Mouse (Mus musculus) lung, postnatal 0 days (tissue): ENCODE measurements at regions not wholly inside any gene's neighbourhood (a gene's known extent, or its start where the extent isn't known, plus 50 kb on each side); places are given as distances from the start of the nearest gene placed in this dataset.

Experiments used
- CTCF ChIP-seq: IDR thresholded peaks from 2 replicates; pipeline ENCODE4 v1.5.1; 2016; ENCODE audit warnings: antibody characterized with exemption, mild to moderate bottlenecking
- EP300 ChIP-seq: IDR thresholded peaks from 2 replicates; pipeline ENCODE4 v1.6.1; 2016; ENCODE audit warnings: antibody characterized with exemption, mild to moderate bottlenecking, control low read depth

DNA sequence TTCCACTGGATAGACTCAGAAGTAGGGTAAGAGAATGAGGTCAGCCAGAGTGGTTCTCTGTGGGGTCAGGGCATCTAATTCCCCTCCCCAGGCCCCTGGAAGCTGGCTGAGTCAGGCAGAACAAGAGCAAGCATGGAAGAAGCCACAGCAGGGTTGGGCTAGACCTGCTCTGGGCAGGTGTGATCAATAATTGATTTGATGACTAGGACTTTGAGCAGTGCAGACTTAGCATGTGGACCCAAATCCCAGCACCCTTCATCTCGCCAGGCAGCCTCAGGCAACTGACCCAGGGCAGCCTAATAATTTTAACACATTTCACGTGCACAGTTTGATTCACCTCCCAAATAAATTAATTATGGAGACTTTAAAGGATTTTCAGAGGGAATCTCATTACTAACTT is 67.2 kb downstream of the Qdpr start:
- no peak for TF ChIP-seq CTCF
- TF ChIP-seq EP300, result no peak
